Mouse (Mus musculus) G1E-ER4 (cell line): ENCODE results near the gene D7Ertd443e. TPM values are rescaled to one million over a fixed set of nuclear protein-coding genes. Genes with fewer than 3 reads are reported as not detected.

Experiments
- GATA1 ChIP-seq: IDR thresholded peaks from one replicate; pipeline ENCODE4 v1.8.0; 2012; ENCODE audit warnings: low read length, inconsistent platforms
- polyA plus RNA-seq: library from polyadenylated mRNA; stranded (reverse); fragments of >175 nt; gene quantifications from 2 replicates; pipeline ENCODE4 v1.2.3, GENCODE M21; 2012

Gene D7Ertd443e
- not detected in 2 replicates for polyA plus RNA-seq

DNA sequence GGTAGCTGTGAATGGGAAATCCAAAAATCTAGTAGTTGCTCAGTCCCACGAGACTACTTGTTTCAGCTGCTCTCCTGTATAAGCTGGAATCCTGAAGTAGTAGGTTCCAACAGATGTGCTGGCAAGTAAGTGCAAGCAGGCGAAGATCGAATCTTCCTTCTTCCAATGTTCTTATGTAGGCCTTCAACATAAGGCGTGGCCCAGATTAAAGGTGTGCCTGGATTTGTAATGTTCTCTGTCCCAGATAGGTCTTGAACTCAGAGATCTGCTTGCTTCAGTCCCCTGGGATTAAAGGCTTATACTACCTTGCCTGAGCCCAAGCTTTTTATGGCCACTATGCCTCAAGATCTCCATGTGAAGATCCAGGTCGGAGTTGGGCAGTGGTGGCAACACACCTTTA, at the start of gene D7Ertd443e:
D7Ertd443e (minus strand) TSS at position 101 of the 400 bp plus-strand sequence.
- TF ChIP-seq GATA1: no peak

DNA sequence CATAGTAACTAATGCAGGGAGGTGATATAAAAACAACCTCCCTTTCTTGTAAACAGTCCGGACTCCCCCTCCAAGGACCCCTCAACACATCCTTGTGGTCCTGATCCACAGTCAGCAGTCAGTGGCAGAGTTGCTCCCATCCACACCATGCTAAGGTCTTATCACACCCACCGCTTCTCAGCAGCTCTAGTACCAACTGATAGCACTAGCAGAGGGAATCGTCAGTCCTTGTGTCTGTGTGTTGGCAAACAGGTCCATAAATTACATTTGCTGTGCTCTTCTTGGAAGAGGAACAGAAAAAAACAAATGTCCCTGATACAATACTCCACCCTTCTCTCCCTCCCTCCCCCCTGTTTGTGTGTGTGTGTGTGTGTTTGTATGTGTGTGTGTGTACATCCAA, 46.2 kb upstream of the D7Ertd443e start:
- no peak for TF ChIP-seq GATA1

- no peak for TF ChIP-seq GATA1
Observed at GRCm38 (mm10) chr7:134428676-134429075, 43.2 kb upstream of the D7Ertd443e start.

DNA sequence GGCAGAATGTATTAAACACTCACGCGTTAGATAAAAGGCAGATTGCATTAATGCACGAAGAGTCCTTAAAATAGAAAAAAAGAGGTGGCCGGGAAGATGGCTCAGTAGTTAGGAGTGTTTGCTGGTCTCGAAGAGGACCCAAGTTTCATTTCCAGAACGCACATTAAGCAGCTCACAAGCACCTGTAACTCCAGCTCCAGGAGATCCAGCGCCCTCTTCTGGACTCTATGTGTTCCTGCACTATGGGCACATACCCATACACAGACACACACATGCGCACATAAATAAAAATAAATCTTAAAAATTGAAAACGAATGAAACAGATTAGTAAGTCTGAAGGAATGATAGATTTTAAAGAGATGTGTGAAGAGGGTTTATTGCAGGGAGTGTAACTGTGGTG, 29.6 kb upstream of the D7Ertd443e start:
- no peak for TF ChIP-seq GATA1

- no peak for TF ChIP-seq GATA1
Observed at GRCm38 (mm10) chr7:134414005-134414690, 28.7 kb upstream of the D7Ertd443e start.

DNA sequence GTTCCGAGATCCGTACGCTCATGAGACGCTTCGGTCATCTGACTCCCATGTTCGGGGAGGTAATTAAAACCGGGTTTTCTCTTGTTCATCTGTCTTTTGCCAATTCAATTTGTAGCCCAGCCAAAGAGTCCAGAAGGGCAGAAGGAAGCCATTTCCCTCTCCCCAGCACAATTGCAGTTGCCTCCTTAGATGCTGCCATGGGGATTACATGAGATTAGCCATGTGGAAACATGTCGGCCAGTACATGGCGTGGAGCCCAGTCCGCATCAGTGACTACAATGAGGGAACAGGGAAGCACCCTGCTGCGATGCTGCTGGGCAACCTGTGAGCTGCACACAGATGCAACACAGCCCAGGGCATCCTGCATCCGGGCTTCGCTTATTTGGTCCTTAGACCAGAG, 23.2 kb upstream of the D7Ertd443e start:
- no peak for TF ChIP-seq GATA1

DNA sequence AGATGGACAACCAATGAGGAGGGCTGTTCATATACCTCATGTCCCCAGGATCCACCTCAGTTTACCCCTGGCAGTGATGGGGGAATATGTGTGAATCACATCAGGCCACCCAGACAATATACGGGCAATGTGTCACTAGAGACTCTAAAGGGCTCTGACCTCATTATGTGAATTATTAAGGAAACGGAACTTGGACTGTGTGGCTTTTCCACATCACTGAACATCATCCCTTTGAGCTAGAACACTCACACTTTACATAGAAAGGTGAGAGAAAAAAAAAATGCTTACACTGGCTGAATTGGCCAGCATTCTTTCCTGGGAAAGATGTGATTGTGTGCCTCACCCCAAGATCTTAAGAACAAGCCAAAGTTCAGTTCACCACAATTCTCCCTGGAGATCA, 15.3 kb upstream of the D7Ertd443e start:
- no peak for TF ChIP-seq GATA1

GRCm38 (mm10) chr7:134396769-134397168, 11.3 kb upstream of the D7Ertd443e start:
- TF ChIP-seq GATA1: no peak

DNA sequence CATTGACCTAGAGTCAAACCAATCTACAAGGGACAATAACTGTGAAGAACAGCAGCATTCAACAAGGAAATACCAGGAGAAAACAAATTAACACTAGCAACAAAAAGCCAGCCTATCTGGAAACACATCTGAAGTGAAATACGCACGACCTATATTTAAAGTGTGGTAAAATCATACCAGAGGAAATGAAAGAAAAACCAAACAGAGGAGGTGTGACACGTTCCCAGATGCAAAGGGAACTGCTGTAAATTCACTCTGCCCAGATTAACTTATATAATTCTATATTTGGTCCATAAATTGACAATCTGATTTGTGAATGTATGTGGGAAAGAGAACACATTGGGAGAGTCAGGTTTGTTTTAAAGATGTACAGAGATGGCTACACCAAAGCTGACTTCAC, 2.7 kb downstream of the D7Ertd443e start:
- TF ChIP-seq GATA1: no peak

- no peak for TF ChIP-seq GATA1
Observed at GRCm38 (mm10) chr7:134381407-134381861, 4.0 kb downstream of the D7Ertd443e start.

- no peak for TF ChIP-seq GATA1
Observed at GRCm38 (mm10) chr7:134378273-134378672, 7.2 kb downstream of the D7Ertd443e start.

- TF ChIP-seq GATA1: no peak
Observed at GRCm38 (mm10) chr7:134376786-134377185, 8.7 kb downstream of the D7Ertd443e start.

- TF ChIP-seq GATA1: no peak
Observed at GRCm38 (mm10) chr7:134372276-134372675, 13.2 kb downstream of the D7Ertd443e start.

DNA sequence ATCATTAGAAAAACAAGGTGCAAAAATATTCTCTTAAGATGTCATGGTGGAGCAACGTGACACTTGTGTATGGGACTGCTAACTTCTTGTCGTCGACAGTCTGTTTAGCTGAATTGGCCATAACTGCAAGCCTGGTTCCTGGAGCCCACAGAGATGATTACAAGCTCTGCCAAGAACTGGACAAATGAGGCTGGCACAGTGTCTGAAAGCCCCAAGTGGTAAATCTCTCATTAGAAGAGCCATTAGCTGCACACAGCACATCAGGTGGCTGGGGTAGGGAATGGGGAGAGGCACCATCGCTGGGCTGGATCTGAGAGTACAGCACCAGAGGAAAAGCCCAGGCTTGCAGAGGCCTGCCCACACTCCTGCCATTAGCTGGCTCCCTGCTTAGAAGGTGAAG, 16.2 kb downstream of the D7Ertd443e start:
- TF ChIP-seq GATA1: no peak

- no peak for TF ChIP-seq GATA1
Observed at GRCm38 (mm10) chr7:134362257-134362870, 23.1 kb downstream of the D7Ertd443e start.

- TF ChIP-seq GATA1: no peak
Observed at GRCm38 (mm10) chr7:134348825-134349224, 36.6 kb downstream of the D7Ertd443e start.

GRCm38 (mm10) chr7:134342202-134342601, 43.3 kb downstream of the D7Ertd443e start:
- TF ChIP-seq GATA1: no peak
